Mouse (Mus musculus) heart, adult 2 months (tissue): ENCODE measurements around the gene Wdr47. TPM values are rescaled to one million over a fixed set of nuclear protein-coding genes. Genes with fewer than 3 reads are reported as not detected.

Experiments
- DNase-seq, 2 experiments: peaks; one replicate each; pipeline ENCODE4 v3.0.0; 2021
- H3K27ac ChIP-seq: fragments of 200-600 bp; 2 replicates; pipeline ENCODE4 v1.8.1; 2022
- H3K27me3 ChIP-seq: fragments of 200-500 bp; 2 replicates; pipeline ENCODE4 v1.6.1; 2012; ENCODE audit warnings: mild to moderate bottlenecking, low read length, inconsistent platforms, mixed read lengths; ENCODE audit not compliant: control insufficient read depth, insufficient read depth
- H3K36me3 ChIP-seq: fragments of 200-500 bp; 2 replicates; pipeline ENCODE4 v1.6.1; 2012; ENCODE audit warnings: low read length, inconsistent platforms; ENCODE audit not compliant: control insufficient read depth, insufficient read depth
- H3K4me1 ChIP-seq: fragments of 200-500 bp; 2 replicates; pipeline ENCODE4 v1.6.1; 2011; ENCODE audit warnings: low read length; ENCODE audit not compliant: control insufficient read depth, insufficient read depth
- H3K4me3 ChIP-seq: fragments of 200-600 bp; 2 replicates; pipeline ENCODE4 v1.8.1; 2022
- H3K79me2 ChIP-seq: fragments of 200-500 bp; replicated peaks from 2 replicates; pipeline ENCODE4 v1.6.1; 2012; ENCODE audit warnings: mild to moderate bottlenecking, inconsistent platforms, low read length, moderate library complexity, mixed read lengths; ENCODE audit not compliant: control insufficient read depth, insufficient read depth
- H3K9ac ChIP-seq: fragments of 200-500 bp; 2 replicates; pipeline ENCODE4 v1.6.1; 2012; ENCODE audit warnings: low read depth, mild to moderate bottlenecking, control low read depth, inconsistent platforms, low read length, mixed read lengths
- CTCF ChIP-seq: fragments of 200-600 bp; IDR thresholded peaks from 2 replicates; pipeline ENCODE4 v1.8.1; 2022; ENCODE audit warnings: antibody characterized with exemption, mild to moderate bottlenecking, moderate library complexity
- EP300 ChIP-seq: fragments of 200-500 bp; IDR thresholded peaks from 2 replicates; pipeline ENCODE4 v1.6.1; 2011; ENCODE audit warnings: low read depth, low read length, control low read depth; ENCODE audit not compliant: insufficient read depth
- POLR2A ChIP-seq: fragments of 200-500 bp; IDR thresholded peaks from 2 replicates; pipeline ENCODE4 v1.6.1; 2011; ENCODE audit warnings: mild to moderate bottlenecking, low read depth, low read length, control low read depth; ENCODE audit not compliant: insufficient read depth
- WGBS: fragments of 180-500 bp; shearing (Covaris S2); methylation state at CpG from one replicate; pipeline ENCODE4 v1.1.7; 2018; 5-methylcytosine and 5-hydroxymethylcytosine counted together
- intact Hi-C: fragments of 180-260 bp; cut with DNase I; formaldehyde crosslinking; loops from one replicate; pipeline ENCODE4 v1.15.1; 2025
- polyA plus RNA-seq: library from polyadenylated mRNA; depleted of rRNA; stranded (reverse); fragments of >200 nt; gene quantifications from 2 replicates; pipeline ENCODE4 v1.2.3, GENCODE M21; 2012
- total RNA-seq, 2 experiments: library from RNA; stranded (reverse); gene quantifications; 2 replicates each; pipeline ENCODE4 v1.2.3; 2021

Gene Wdr47
- total and polyA plus RNA-seq, 3 experiments = 3.7 to 9.2 (median 8.2) TPM

DNA sequence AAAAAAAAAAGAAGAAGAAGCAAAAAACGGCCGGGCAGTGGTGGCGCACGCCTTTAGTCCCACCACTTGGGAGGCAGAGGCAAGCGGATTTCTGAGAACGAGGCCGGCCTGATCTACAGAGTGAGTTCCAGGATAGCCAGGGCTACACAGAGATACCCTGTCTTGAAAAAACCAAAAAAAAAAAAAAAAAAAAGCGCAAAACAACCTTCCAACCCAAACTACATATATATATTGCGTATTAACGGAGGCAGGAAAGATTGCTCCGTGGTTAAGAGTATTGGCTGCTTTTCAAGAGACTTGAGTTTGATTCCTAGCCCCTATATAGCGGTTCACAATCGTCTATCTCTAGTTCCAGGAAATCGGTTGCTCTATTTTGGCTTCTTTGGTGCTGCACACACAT is 20.3 kb upstream of the Wdr47 start:
- Histone ChIP-seq H3K27me3 (no peaks in the 10 kb centered on the region), H3K4me1 (peaks cover 3% of the 10 kb centered on the region), H3K4me3 (peak overlapping the region; percentile 80), H3K79me2 (no peaks in the 10 kb centered on the region), H3K27ac (no peak overlapping the region; the same call in 1 of the 2 replicates), H3K36me3 (no peaks in the 10 kb centered on the region), H3K9ac (no peak overlapping the region)
- intact Hi-C loops = loop anchor here (1.0 to 2.0 kb wide), 3 partner anchors 8 to 82 kb away; partner anchors contain the start of genes Clcc1 and Wdr47
- TF ChIP-seq CTCF (no peak), POLR2A (no peak), EP300 (no peak)
- DNase-seq = no peak
- 84% methylated on average over 14 of the region's 14 CpGs for WGBS

- under 1% methylated on average over 42 of the region's 42 CpGs for WGBS
These were observed 19.4 kb upstream of the Wdr47 start, which contains the start of gene Taf13 for GRCm38 (mm10) chr3:108571443-108572294. TSS of gene Taf13 (plus strand) at chr3:108571698.

DNA sequence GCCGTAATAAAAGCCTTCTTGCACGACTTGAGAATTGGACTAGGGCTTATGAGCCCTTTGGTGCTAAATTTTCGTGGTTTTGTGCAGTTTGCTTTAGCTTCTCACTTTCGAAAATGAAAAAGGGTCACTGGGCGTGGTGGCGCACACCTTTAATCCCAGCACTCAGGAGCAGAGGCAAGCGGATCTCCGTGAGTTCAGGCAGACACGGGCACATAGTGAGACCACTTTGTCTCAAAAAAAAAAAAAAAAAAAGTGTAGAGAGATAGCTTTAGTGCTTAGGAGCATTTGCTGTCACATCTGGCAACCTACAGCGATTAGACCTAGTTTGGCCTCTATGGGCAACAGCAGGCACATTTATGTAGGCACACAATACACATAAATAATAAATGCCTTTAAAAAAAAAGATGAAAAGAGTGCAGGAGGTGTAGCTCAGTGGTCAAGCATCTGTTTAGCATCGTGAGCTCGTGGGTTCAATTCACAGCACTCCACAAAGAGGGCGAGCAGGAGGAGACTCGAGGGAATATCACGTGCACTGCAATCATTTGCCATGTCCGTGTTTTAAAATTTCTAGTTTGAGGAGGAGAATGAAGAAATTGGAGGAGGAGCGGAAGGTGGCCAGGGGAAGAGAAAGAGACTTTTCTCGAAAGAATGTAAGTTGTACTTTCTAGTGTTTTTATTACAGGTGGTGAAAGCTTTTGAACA is 18.6 kb upstream of the Wdr47 start:
- Histone ChIP-seq H3K4me1 (peaks cover 3% of the 10 kb centered on the region), H3K27ac (peak overlapping the region; percentile 90; the same call in 1 of the 2 replicates), H3K79me2 (no peaks in the 10 kb centered on the region), H3K4me3 (peak overlapping the region; percentile 80), H3K27me3 (no peaks in the 10 kb centered on the region), H3K36me3 (no peaks in the 10 kb centered on the region), H3K9ac (peak overlapping the region; percentile 89)
- TF ChIP-seq POLR2A = no peak
- no peak for TF ChIP-seq EP300
- no peak for TF ChIP-seq CTCF
- WGBS = 41% methylated on average over 18 of the region's 18 CpGs
- intact Hi-C loops = no loop called here
- DNase-seq = no peak

More at GRCm38 (mm10) chr3:108571443-108572294, 19.4 kb upstream of the Wdr47 start, which contains the start of gene Taf13:
- H3K4me3 ChIP-seq = peak within 1 kb of the TSS; percentile 80
- intact Hi-C loops = loop anchor here (1.0 to 2.0 kb wide), 3 partner anchors 8 to 81 kb away; partner anchors contain the start of genes Clcc1 and Wdr47
- H3K36me3 ChIP-seq = no peaks in the 10 kb centered on the region
- TF ChIP-seq CTCF (no peak), EP300 (peak; percentile 70; the same call in 1 of the 2 replicates), POLR2A (peak; percentile 100)
- H3K9ac ChIP-seq = peak within 1 kb of the TSS; percentile 89
- peak; percentile 97 for DNase-seq
- no peaks in the 10 kb centered on the region for H3K79me2 ChIP-seq
- H3K4me1 ChIP-seq = peaks cover 3% of the 10 kb centered on the region
- no peaks in the 10 kb centered on the region for H3K27me3 ChIP-seq
- peak within 1 kb of the TSS; percentile 90 for H3K27ac ChIP-seq

GRCm38 (mm10) chr3:108574018-108574417 is 17.1 kb upstream of the Wdr47 start:
- no peaks in the 10 kb centered on the region for H3K27me3 ChIP-seq
- no peaks in the 10 kb centered on the region for H3K79me2 ChIP-seq
- no peak for DNase-seq
- H3K9ac ChIP-seq = no peak overlapping the region
- no peaks in the 10 kb centered on the region for H3K36me3 ChIP-seq
- H3K27ac ChIP-seq = no peak overlapping the region
- H3K4me1 ChIP-seq = peaks cover 3% of the 10 kb centered on the region
- WGBS = 83% methylated on average over 5 of the region's 5 CpGs
- H3K4me3 ChIP-seq = no peak overlapping the region
- TF ChIP-seq EP300 (no peak), CTCF (no peak), POLR2A (no peak)
- intact Hi-C loops = no loop called here

DNA sequence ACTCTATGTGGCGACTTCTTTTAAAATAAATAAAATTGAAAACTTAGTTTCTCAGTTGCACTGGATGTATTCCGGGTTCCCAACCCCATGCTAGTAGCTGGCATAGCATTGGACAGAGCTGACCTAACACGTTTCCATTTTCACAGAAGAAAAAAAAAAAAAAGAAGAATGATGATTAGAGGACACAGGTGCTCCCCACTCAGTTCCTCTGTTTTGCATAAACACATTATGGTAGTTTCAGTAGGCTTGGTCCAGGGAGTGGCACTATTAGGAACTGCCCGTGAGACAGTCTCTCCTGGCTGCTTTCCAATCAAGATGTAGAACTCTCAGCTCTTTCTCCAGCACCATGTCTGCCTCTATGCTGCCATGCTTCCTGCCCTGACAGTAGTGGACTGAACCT is 6.5 kb upstream of the Wdr47 start:
- intact Hi-C loops = no loop called here
- 69% methylated on average over 4 of the region's 4 CpGs for WGBS
- TF ChIP-seq CTCF (no peak), EP300 (no peak)
- H3K79me2 ChIP-seq = no peaks in the 10 kb centered on the region
- H3K36me3 ChIP-seq = no peaks in the 10 kb centered on the region
- no peak overlapping the region for H3K4me3 ChIP-seq
- no peak for DNase-seq
- no peaks in the 10 kb centered on the region for H3K4me1 ChIP-seq
- H3K9ac ChIP-seq = no peak overlapping the region
- no peak overlapping the region for H3K27ac ChIP-seq
- H3K27me3 ChIP-seq = no peaks in the 10 kb centered on the region
